Mouse (Mus musculus) forebrain, embryonic 10.5 days (tissue): ENCODE measurements around the gene Usf2. TPM values are rescaled to one million over a fixed set of nuclear protein-coding genes. Genes with fewer than 3 reads are reported as not detected.
"Not testable (repeated sequence)": the region's sequence is repeated elsewhere in the genome, so short reads cannot be mapped to it uniquely, and the experiment has no call there.

Experiments
- DNase-seq: peaks from one replicate; pipeline ENCODE4 v3.0.0-alpha.2; 2017; ENCODE audit warnings: low spot score; ENCODE audit errors: extremely low spot score
- H3K27ac ChIP-seq: fragments of 300-500 bp; sonication (generic); 2 replicates; pipeline ENCODE4 v1.5.1; 2016; ENCODE audit warnings: mild to moderate bottlenecking
- H3K27me3 ChIP-seq: fragments of 300-500 bp; sonication (generic); 2 replicates; pipeline ENCODE4 v1.6.1; 2016; ENCODE audit warnings: mild to moderate bottlenecking; ENCODE audit not compliant: poor library complexity, severe bottlenecking
- H3K36me3 ChIP-seq: fragments of 300-500 bp; sonication (generic); replicated peaks from 2 replicates; pipeline ENCODE4 v1.6.1; 2016; ENCODE audit warnings: mild to moderate bottlenecking, moderate library complexity
- H3K4me1 ChIP-seq: fragments of 300-500 bp; sonication (generic); 2 replicates; pipeline ENCODE4 v1.6.1; 2016
- H3K4me3 ChIP-seq: fragments of 300-500 bp; sonication (generic); 2 replicates; pipeline ENCODE4 v1.5.1; 2016; ENCODE audit warnings: mild to moderate bottlenecking, moderate library complexity
- H3K9me3 ChIP-seq: fragments of 300-500 bp; sonication (generic); 2 replicates; pipeline ENCODE4 v1.6.1; 2016; ENCODE audit warnings: mild to moderate bottlenecking, moderate library complexity
- WGBS: fragments of 180-500 bp; shearing (Covaris S2); methylation state at CpG from one replicate; pipeline ENCODE4 v1.1.7; 2016; 5-methylcytosine and 5-hydroxymethylcytosine counted together
- polyA plus RNA-seq: library from polyadenylated mRNA; unstranded; fragments of >200 nt; fragmentation: Nextera tagmentation; extraction: Ambion mirVana; gene quantifications from 2 replicates; pipeline ENCODE4 v1.2.1, GENCODE M21; 2016

Usf2 gene
- polyA plus RNA-seq, 1 experiment from 2014 or later = 24.1 TPM

- peak; percentile 88 for DNase-seq
- under 1% methylated on average over 64 of the region's 64 CpGs for WGBS
- peak overlapping the region; percentile 95 for H3K4me3 ChIP-seq
- H3K36me3 ChIP-seq = peaks cover 76% of the 10 kb centered on the region
- H3K27ac ChIP-seq = peak overlapping the region; percentile 100
- H3K9me3 ChIP-seq = no peaks in the 10 kb centered on the region
- peaks cover 21% of the 10 kb centered on the region for H3K4me1 ChIP-seq
- H3K27me3 ChIP-seq = no peaks in the 10 kb centered on the region
Observed at GRCm38 (mm10) chr7:30955584-30956356, 833 bp downstream of the Usf2 start.

DNA sequence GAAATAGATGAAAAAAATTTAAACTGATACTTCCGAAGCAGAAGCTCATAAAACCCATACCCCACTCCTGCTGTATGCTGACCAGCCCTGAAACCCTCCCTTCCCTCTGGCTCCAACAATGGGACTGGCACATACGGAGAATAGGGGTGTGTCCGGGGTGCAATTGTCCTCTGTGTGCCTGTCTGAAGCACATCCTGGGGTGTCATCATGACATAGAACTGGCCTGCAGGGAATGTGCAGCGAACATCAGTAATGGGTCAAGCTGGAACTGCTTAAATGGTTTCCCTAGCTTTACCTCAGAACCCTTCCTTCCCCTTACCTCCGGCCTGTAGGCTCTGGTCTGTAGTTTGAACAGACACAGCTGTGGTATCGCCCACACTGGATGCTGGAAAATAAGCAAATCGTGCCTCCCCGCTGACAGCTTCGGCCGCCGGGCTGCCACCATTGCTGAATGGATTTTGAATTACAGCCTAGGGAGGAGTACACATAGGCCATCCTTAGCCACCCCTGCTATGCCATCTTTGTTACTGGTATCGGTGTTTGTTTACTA, 1.6 kb downstream of the Usf2 start:
- Histone ChIP-seq H3K27ac (peak overlapping the region; percentile 100; the same call in 1 of the 2 replicates), H3K9me3 (no peaks in the 10 kb centered on the region), H3K27me3 (no peaks in the 10 kb centered on the region), H3K4me3 (peak overlapping the region; percentile 95), H3K36me3 (peaks cover 76% of the 10 kb centered on the region), H3K4me1 (peaks cover 21% of the 10 kb centered on the region)
- 94% methylated on average over 12 of the region's 12 CpGs for WGBS
- no peak for DNase-seq

DNA sequence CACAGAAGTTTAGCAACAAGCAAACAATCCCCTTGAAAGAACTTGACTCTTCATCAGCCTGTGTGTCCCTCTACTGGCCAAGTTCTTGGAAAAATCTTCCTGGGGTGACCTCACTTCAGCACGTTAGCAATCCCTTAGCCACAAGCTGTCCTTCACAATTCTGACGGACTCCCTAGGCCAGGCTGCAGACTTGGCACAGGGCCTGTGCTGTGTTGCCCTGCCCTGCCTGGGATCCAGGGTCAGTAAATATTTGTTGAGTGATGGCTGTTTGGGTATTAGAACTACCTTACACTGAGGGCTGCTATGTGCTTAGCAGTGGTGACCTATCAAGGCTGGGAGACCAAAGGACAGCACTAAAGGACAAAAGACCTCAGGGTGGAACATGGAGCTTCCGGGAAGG, 2.6 kb downstream of the Usf2 start:
- no peak overlapping the region for H3K27ac ChIP-seq
- no peak for DNase-seq
- peaks cover 21% of the 10 kb centered on the region for H3K4me1 ChIP-seq
- H3K4me3 ChIP-seq = no peak overlapping the region
- peaks cover 76% of the 10 kb centered on the region for H3K36me3 ChIP-seq
- no peaks in the 10 kb centered on the region for H3K9me3 ChIP-seq
- WGBS = 90% methylated on average over 3 of the region's 3 CpGs
- H3K27me3 ChIP-seq = no peaks in the 10 kb centered on the region

DNA sequence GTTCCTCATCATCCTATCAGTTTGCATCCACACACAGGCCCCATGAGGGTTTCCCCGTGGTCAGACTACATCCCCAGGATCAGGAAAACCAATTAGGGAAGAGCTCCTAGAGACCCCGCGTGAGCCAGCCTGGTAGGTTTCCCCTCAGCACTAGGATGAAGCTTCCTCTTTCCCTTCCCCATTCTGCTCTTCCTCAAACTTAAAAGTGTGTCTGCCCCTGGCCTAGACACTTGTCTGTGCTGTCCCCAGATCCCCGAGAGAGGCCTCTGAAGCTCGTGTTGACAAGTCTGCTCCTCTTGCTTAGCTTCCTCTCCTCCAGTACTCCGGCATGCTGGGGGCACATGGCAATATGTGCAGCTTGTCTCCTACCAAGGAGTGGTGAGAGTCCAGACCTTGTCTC, 3.1 kb downstream of the Usf2 start:
- H3K36me3 ChIP-seq = peaks cover 75% of the 10 kb centered on the region
- no peak for DNase-seq
- no peaks in the 10 kb centered on the region for H3K27me3 ChIP-seq
- H3K27ac ChIP-seq = no peak overlapping the region
- peaks cover 19% of the 10 kb centered on the region for H3K4me1 ChIP-seq
- WGBS = 92% methylated on average over 6 of the region's 6 CpGs
- H3K4me3 ChIP-seq = no peak overlapping the region
- H3K9me3 ChIP-seq = no peaks in the 10 kb centered on the region

DNA sequence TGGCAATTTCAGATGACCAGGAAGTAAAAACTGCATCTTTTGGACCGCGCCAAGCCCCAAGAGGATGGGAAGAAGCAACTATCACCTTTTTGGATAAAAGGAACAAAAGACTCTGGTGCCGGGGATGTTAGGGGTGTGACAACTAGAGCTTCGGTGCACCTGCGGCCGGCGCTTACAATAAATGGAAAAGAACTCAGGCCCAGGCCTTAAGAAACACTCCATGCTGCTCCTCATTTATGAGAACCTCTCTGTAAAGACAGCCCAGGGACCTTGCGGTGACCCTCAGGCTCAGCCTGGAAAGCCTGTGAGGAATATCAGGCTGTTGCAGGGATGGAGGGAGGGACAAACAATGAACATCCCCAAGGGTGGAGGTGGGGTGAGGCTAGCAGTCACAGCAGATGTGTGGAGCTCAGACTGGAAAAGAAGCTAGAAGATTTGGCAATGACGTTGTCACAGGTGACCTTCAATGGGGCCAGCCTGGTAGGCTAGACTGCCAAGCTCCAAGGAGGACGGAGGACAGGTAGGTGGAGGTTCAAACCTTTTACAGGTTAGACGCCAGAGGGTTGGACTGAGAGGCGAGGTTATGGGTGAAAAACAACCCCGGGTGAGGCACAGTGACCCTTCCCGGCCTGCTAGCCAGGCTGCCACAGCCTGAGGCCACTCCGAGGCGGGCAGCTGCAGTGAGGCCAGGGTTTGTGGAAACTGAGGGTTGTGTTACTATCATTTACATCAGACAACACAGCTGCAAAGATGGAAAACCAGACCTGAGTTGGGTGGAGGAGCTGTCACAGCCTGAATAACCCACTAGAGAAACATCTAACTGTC, 4.0 kb downstream of the Usf2 start:
- H3K4me3 ChIP-seq = no peak overlapping the region
- H3K36me3 ChIP-seq = peaks cover 73% of the 10 kb centered on the region
- no peak overlapping the region for H3K27ac ChIP-seq
- peaks cover 11% of the 10 kb centered on the region for H3K4me1 ChIP-seq
- no peaks in the 10 kb centered on the region for H3K27me3 ChIP-seq
- WGBS = 94% methylated on average over 16 of the region's 16 CpGs
- DNase-seq = no peak
- no peaks in the 10 kb centered on the region for H3K9me3 ChIP-seq

DNA sequence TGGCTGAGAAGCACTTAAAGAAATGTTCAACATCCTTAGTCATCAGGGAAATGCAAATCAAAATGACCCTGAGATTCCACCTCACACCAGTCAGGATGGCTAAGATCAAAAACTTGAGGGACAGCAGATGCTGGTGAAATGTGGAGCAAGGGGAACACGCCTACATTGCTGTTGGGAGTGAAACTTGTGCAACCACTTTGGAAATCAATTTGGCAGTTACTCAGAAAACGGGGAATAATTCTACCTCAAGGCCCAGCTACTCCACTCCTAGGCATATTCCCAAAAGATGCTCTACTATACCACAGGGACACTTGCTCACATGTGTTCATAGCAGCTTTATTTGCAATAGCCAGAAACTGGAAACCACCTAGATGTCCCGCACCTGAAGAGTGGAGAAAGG, 6.7 kb downstream of the Usf2 start:
- H3K27ac ChIP-seq, H3K4me3 ChIP-seq, H3K27me3 ChIP-seq, H3K4me1 ChIP-seq, DNase-seq, H3K9me3 ChIP-seq: not testable (repeated sequence)
- WGBS = 83% methylated on average over 3 of the region's 3 CpGs
- peaks cover 87% of the 10 kb centered on the region for H3K36me3 ChIP-seq

DNA sequence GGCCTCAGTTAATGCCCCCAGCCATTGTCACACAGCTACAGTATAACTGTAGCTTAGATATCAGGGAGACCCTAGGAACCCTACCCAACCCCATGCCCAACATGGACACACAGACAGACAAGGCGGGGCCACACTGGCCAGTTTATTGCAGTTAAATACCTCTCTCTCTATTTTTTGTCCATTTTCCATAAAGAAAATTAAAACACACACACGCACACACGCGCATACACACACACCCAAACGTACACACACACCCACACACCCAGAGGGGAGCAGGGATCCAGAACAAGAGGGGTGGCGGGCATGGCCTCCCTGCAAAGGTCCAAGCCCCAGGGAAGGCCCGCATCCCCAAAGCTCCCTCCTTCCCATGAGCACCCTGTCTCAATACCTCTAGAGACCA, 10.7 kb downstream of the Usf2 start:
- Histone ChIP-seq H3K27me3 (no peaks in the 10 kb centered on the region), H3K9me3 (no peaks in the 10 kb centered on the region), H3K4me3 (no peak overlapping the region), H3K36me3 (peaks cover 48% of the 10 kb centered on the region), H3K4me1 (no peaks in the 10 kb centered on the region), H3K27ac (no peak overlapping the region)
- DNase-seq = no peak
- 94% methylated on average over 7 of the region's 7 CpGs for WGBS

DNA sequence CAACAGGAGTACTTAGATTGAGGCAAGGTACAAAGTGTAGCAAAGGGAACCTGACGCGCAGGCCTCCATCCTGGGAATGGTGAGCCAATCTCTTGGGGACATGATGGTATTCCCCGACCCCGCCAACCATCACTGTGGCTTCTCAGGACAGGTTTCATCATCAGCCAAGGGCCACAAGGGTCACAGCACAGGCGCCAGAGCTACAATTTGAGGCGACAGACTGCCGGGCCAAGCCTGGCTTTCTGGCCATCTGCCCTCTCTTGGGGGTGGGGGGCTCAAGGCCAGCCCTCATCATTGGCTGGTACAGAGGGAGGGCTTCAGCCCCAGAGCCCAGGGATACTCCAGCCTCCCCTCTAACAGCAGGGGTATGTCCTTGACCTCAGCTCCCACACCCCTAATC, 11.1 kb downstream of the Usf2 start:
- not testable (repeated sequence) for H3K4me3 ChIP-seq, DNase-seq, H3K27ac ChIP-seq, H3K4me1 ChIP-seq, H3K27me3 ChIP-seq, H3K9me3 ChIP-seq
- H3K36me3 ChIP-seq = peaks cover 44% of the 10 kb centered on the region
- WGBS = 94% methylated on average over 7 of the region's 7 CpGs

DNA sequence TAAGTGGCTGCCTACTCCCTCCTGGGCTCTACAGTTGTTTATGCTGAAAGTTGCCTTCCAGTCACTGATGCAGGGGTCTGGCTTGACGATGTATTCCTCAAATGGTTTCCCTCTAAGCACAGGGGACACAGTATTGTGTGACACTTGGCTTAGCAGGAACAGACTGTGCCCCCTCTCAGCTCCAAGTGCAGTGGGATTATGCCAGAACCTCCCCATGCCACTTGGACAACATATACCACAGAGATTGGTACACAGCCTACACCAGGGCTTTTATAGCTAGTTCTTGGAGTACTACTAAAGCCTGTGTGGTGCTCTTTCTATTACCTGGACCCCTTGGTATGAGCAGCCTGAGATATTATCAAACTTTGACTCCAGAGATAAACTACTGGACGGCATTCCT, 11.9 kb downstream of the Usf2 start:
- H3K36me3 ChIP-seq = peaks cover 37% of the 10 kb centered on the region
- H3K4me3 ChIP-seq, H3K9me3 ChIP-seq, DNase-seq, H3K4me1 ChIP-seq, H3K27ac ChIP-seq, H3K27me3 ChIP-seq: not testable (repeated sequence)
- WGBS = 74% methylated on average over 2 of the region's 2 CpGs

GRCm38 (mm10) chr7:30943909-30944635, 12.5 kb downstream of the Usf2 start, which contains the start of gene Hamp:
Gene Hamp, minus strand, starts transcription at chr7:30944032.
- H3K27ac ChIP-seq = no peak within 1 kb of the TSS
- H3K27me3 ChIP-seq = no peaks in the 10 kb centered on the region
- H3K4me3 ChIP-seq = no peak within 1 kb of the TSS
- no peak for DNase-seq
- no peaks in the 10 kb centered on the region for H3K9me3 ChIP-seq
- 78% methylated on average over 9 of the region's 9 CpGs for WGBS
- H3K4me1 ChIP-seq = no peaks in the 10 kb centered on the region
- peaks cover 30% of the 10 kb centered on the region for H3K36me3 ChIP-seq

DNA sequence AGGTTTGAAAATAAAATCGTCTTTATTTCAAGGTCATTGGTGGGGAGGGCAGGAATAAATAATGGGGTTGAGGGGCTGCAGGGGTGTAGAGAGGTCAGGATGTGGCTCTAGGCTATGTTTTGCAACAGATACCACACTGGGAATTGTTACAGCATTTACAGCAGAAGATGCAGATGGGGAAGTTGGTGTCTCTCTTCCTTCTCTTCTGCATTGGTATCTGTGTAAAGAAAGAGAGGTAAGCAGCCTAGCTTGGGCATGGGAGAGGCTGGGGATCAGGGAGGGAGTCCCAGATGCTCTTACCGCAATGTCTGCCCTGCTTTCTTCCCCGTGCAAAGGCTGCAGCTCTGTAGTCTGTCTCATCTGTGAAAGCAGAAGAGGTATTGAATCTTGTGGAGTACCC, 14.2 kb downstream of the Usf2 start:
- DNase-seq, H3K27me3 ChIP-seq, H3K9me3 ChIP-seq, H3K27ac ChIP-seq, H3K4me3 ChIP-seq, H3K4me1 ChIP-seq: not testable (repeated sequence)
- peaks cover 20% of the 10 kb centered on the region for H3K36me3 ChIP-seq
- 55% methylated on average over 3 of the region's 3 CpGs for WGBS

- not testable (repeated sequence) for H3K9me3 ChIP-seq, H3K4me1 ChIP-seq, DNase-seq, H3K36me3 ChIP-seq, H3K27ac ChIP-seq, H3K4me3 ChIP-seq, H3K27me3 ChIP-seq
- 81% methylated on average over 1 of the region's 1 CpGs for WGBS
Observed at GRCm38 (mm10) chr7:30940070-30940469, 16.5 kb downstream of the Usf2 start.
